Mouse (Mus musculus): ENCODE measurements at regions not wholly inside any gene's neighbourhood (a gene's known extent, or its start where the extent isn't known, plus 50 kb on each side); places are given as distances from the start of the nearest gene placed in this dataset.

- 26% methylated on average over 16 of the region's 16 CpGs for WGBS
- peak; percentile 37; the same call in 1 of the 2 replicates for ATAC-seq
- Histone ChIP-seq H3K9me3 (no peaks in the 10 kb centered on the region), H3K36me3 (no peaks in the 10 kb centered on the region), H3K4me3 (replicated peaks) (no peak overlapping the region), H3K4me1 (replicated peaks) (peaks cover 42% of the 10 kb centered on the region), H3K4me2 (replicated peaks) (peak overlapping the region; percentile 20), H3K27me3 (replicated peaks) (no peaks in the 10 kb centered on the region), H3K9ac (no peak overlapping the region), H3K27ac (peak overlapping the region; percentile 81)
Observed at GRCm38 (mm10) chr12:79924921-79925703, 187.7 kb downstream of the Zfp36l1 start.

- no peak overlapping the region for H3K27ac ChIP-seq
- 91% methylated on average over 6 of the region's 6 CpGs for WGBS
- no peak overlapping the region for H3K4me2 ChIP-seq (replicated peaks)
- H3K9ac ChIP-seq = no peak overlapping the region
- H3K9me3 ChIP-seq = no peaks in the 10 kb centered on the region
- H3K36me3 ChIP-seq = no peaks in the 10 kb centered on the region
- peaks cover 32% of the 10 kb centered on the region for H3K4me1 ChIP-seq (replicated peaks)
- no peaks in the 10 kb centered on the region for H3K27me3 ChIP-seq (replicated peaks)
- ATAC-seq = no peak
- H3K4me3 ChIP-seq (replicated peaks) = no peak overlapping the region
Observed at GRCm38 (mm10) chr12:79923811-79924210, 189.0 kb downstream of the Zfp36l1 start.

GRCm38 (mm10) chr12:79921786-79922185, 191.0 kb downstream of the Zfp36l1 start:
- Histone ChIP-seq H3K4me1 (replicated peaks) (peaks cover 31% of the 10 kb centered on the region), H3K27ac (no peak overlapping the region), H3K9me3 (no peaks in the 10 kb centered on the region), H3K4me3 (replicated peaks) (no peak overlapping the region), H3K27me3 (replicated peaks) (no peaks in the 10 kb centered on the region), H3K36me3 (no peaks in the 10 kb centered on the region), H3K4me2 (replicated peaks) (no peak overlapping the region), H3K9ac (no peak overlapping the region)
- ATAC-seq = no peak
- WGBS = 46% methylated on average over 5 of the region's 5 CpGs

- 95% methylated on average over 5 of the region's 5 CpGs for WGBS
- H3K27me3 ChIP-seq (replicated peaks) = no peaks in the 10 kb centered on the region
- peaks cover 13% of the 10 kb centered on the region for H3K4me1 ChIP-seq (replicated peaks)
- no peak for ATAC-seq
- no peak overlapping the region for H3K9ac ChIP-seq
- no peaks in the 10 kb centered on the region for H3K9me3 ChIP-seq
- no peak overlapping the region for H3K27ac ChIP-seq
- H3K36me3 ChIP-seq = no peaks in the 10 kb centered on the region
- H3K4me3 ChIP-seq (replicated peaks) = no peak overlapping the region
- H3K4me2 ChIP-seq (replicated peaks) = no peak overlapping the region
Observed at GRCm38 (mm10) chr12:79918983-79919382, 193.8 kb downstream of the Zfp36l1 start.

GRCm38 (mm10) chr12:79917634-79918289, 195.1 kb downstream of the Zfp36l1 start:
- Histone ChIP-seq H3K9ac (no peak overlapping the region), H3K27ac (peak overlapping the region; percentile 80), H3K9me3 (no peaks in the 10 kb centered on the region), H3K4me1 (replicated peaks) (peaks cover 13% of the 10 kb centered on the region), H3K27me3 (replicated peaks) (no peaks in the 10 kb centered on the region), H3K4me2 (replicated peaks) (no peak overlapping the region), H3K36me3 (no peaks in the 10 kb centered on the region), H3K4me3 (replicated peaks) (no peak overlapping the region)
- ATAC-seq = no peak
- 20% methylated on average over 10 of the region's 10 CpGs for WGBS

- WGBS = 65% methylated on average over 5 of the region's 5 CpGs
- H3K27me3 ChIP-seq (replicated peaks) = no peaks in the 10 kb centered on the region
- peaks cover 13% of the 10 kb centered on the region for H3K4me1 ChIP-seq (replicated peaks)
- no peaks in the 10 kb centered on the region for H3K9me3 ChIP-seq
- peak overlapping the region; percentile 80 for H3K27ac ChIP-seq
- no peaks in the 10 kb centered on the region for H3K36me3 ChIP-seq
- no peak overlapping the region for H3K4me3 ChIP-seq (replicated peaks)
- H3K9ac ChIP-seq = no peak overlapping the region
- ATAC-seq = no peak
- no peak overlapping the region for H3K4me2 ChIP-seq (replicated peaks)
Observed at GRCm38 (mm10) chr12:79916896-79917633, 195.7 kb downstream of the Zfp36l1 start.

GRCm38 (mm10) chr12:79913898-79914297, 198.9 kb downstream of the Zfp36l1 start:
- H3K27ac ChIP-seq = no peak overlapping the region
- H3K36me3 ChIP-seq = no peaks in the 10 kb centered on the region
- ATAC-seq = no peak
- peaks cover 13% of the 10 kb centered on the region for H3K4me1 ChIP-seq (replicated peaks)
- H3K27me3 ChIP-seq (replicated peaks) = no peaks in the 10 kb centered on the region
- 71% methylated on average over 6 of the region's 6 CpGs for WGBS
- no peaks in the 10 kb centered on the region for H3K9me3 ChIP-seq
- no peak overlapping the region for H3K4me3 ChIP-seq (replicated peaks)
- H3K9ac ChIP-seq = no peak overlapping the region
- no peak overlapping the region for H3K4me2 ChIP-seq (replicated peaks)

GRCm38 (mm10) chr12:79912281-79913063, 200.3 kb downstream of the Zfp36l1 start:
- Histone ChIP-seq H3K36me3 (no peaks in the 10 kb centered on the region), H3K27ac (no peak overlapping the region), H3K4me2 (replicated peaks) (no peak overlapping the region), H3K4me3 (replicated peaks) (no peak overlapping the region), H3K9ac (no peak overlapping the region), H3K4me1 (replicated peaks) (peaks cover 6% of the 10 kb centered on the region), H3K27me3 (replicated peaks) (no peaks in the 10 kb centered on the region), H3K9me3 (no peaks in the 10 kb centered on the region)
- no peak for ATAC-seq
- WGBS = 93% methylated on average over 10 of the region's 10 CpGs

GRCm38 (mm10) chr12:79910884-79911759, 201.7 kb downstream of the Zfp36l1 start:
- Histone ChIP-seq H3K9ac (no peak overlapping the region), H3K4me1 (replicated peaks) (peaks cover 11% of the 10 kb centered on the region), H3K27ac (no peak overlapping the region), H3K27me3 (replicated peaks) (no peaks in the 10 kb centered on the region), H3K9me3 (no peaks in the 10 kb centered on the region), H3K4me3 (replicated peaks) (no peak overlapping the region), H3K36me3 (no peaks in the 10 kb centered on the region), H3K4me2 (replicated peaks) (no peak overlapping the region)
- no peak for ATAC-seq
- WGBS = 63% methylated on average over 15 of the region's 15 CpGs

GRCm38 (mm10) chr12:79907583-79907982, 205.2 kb downstream of the Zfp36l1 start:
- WGBS = 56% methylated on average over 5 of the region's 5 CpGs
- no peaks in the 10 kb centered on the region for H3K36me3 ChIP-seq
- H3K4me2 ChIP-seq (replicated peaks) = no peak overlapping the region
- no peaks in the 10 kb centered on the region for H3K9me3 ChIP-seq
- H3K27me3 ChIP-seq (replicated peaks) = no peaks in the 10 kb centered on the region
- H3K27ac ChIP-seq = peak overlapping the region; percentile 24; the same call in 1 of the 2 replicates
- H3K4me3 ChIP-seq (replicated peaks) = no peak overlapping the region
- ATAC-seq = no peak
- peaks cover 26% of the 10 kb centered on the region for H3K4me1 ChIP-seq (replicated peaks)
- H3K9ac ChIP-seq = no peak overlapping the region

GRCm38 (mm10) chr12:79906738-79907365, 206.0 kb downstream of the Zfp36l1 start:
- Histone ChIP-seq H3K4me3 (replicated peaks) (no peak overlapping the region), H3K36me3 (no peaks in the 10 kb centered on the region), H3K4me1 (replicated peaks) (peaks cover 26% of the 10 kb centered on the region), H3K9me3 (no peaks in the 10 kb centered on the region), H3K27me3 (replicated peaks) (no peaks in the 10 kb centered on the region), H3K4me2 (replicated peaks) (no peak overlapping the region), H3K27ac (peak overlapping the region; percentile 63), H3K9ac (no peak overlapping the region)
- 72% methylated on average over 10 of the region's 10 CpGs for WGBS
- ATAC-seq = 0 out of 2 replicates have a peak, but pooled peaks have one; percentile 14
